Mouse (Mus musculus) myocyte (in vitro differentiated cells): ENCODE measurements around the gene Ncr1.
"Not testable (repeated sequence)": the region's sequence is repeated elsewhere in the genome, so short reads cannot be mapped to it uniquely, and the experiment has no call there.

ENCODE experiments used
- CEBPB ChIP-seq: IDR thresholded peaks from 2 replicates; pipeline ENCODE4 v1.6.1; 2011; ENCODE audit warnings: mild to moderate bottlenecking, moderate library complexity; ENCODE audit not compliant: poor library complexity, insufficient read depth, severe bottlenecking
- E2F4 ChIP-seq: IDR thresholded peaks from one replicate; pipeline ENCODE4 v1.6.1; 2011; ENCODE audit warnings: mild to moderate bottlenecking, control low read depth, moderate library complexity; ENCODE audit not compliant: insufficient read depth
- MAX ChIP-seq: IDR thresholded peaks from one replicate; pipeline ENCODE4 v1.6.1; 2011; ENCODE audit warnings: low read depth, mild to moderate bottlenecking, control low read depth
- MYOD1 ChIP-seq, 3 experiments: IDR thresholded peaks; one replicate each; pipeline ENCODE4 v1.6.1; 2011; ENCODE audit warnings: control low read depth in 2 of 3, low read depth in 2 of 3, mild to moderate bottlenecking in 2 of 3, moderate library complexity in 1 of 3; ENCODE audit not compliant: insufficient read length in 2 of 3, control insufficient read depth in 1 of 3
- POLR2A ChIP-seq: IDR thresholded peaks from one replicate; pipeline ENCODE4 v1.6.1; 2011; ENCODE audit warnings: low read depth, mild to moderate bottlenecking, control low read depth, moderate library complexity; ENCODE audit not compliant: insufficient read length
- POLR2AphosphoS2 ChIP-seq: IDR thresholded peaks from one replicate; pipeline ENCODE4 v1.6.1; 2011; ENCODE audit warnings: low read depth, control low read depth; ENCODE audit not compliant: insufficient read length
- REST ChIP-seq: IDR thresholded peaks from one replicate; pipeline ENCODE4 v1.6.1; 2011; ENCODE audit warnings: mild to moderate bottlenecking, control low read depth, moderate library complexity; ENCODE audit not compliant: insufficient read depth, insufficient read length
- SRF ChIP-seq: IDR thresholded peaks from one replicate; pipeline ENCODE4 v1.6.1; 2011; ENCODE audit warnings: low read depth; ENCODE audit not compliant: control insufficient read depth, insufficient read length
- TCF12 ChIP-seq: IDR thresholded peaks from one replicate; pipeline ENCODE4 v1.6.1; 2011; ENCODE audit warnings: mild to moderate bottlenecking, control low read depth; ENCODE audit not compliant: poor library complexity, insufficient read depth, severe bottlenecking
- TCF3 ChIP-seq: IDR thresholded peaks from one replicate; pipeline ENCODE4 v1.6.1; 2011; ENCODE audit warnings: low read depth, control low read depth; ENCODE audit not compliant: insufficient read length
- USF1 ChIP-seq: IDR thresholded peaks from one replicate; pipeline ENCODE4 v1.6.1; 2011; ENCODE audit warnings: low read depth, mild to moderate bottlenecking, control low read depth, moderate library complexity

DNA sequence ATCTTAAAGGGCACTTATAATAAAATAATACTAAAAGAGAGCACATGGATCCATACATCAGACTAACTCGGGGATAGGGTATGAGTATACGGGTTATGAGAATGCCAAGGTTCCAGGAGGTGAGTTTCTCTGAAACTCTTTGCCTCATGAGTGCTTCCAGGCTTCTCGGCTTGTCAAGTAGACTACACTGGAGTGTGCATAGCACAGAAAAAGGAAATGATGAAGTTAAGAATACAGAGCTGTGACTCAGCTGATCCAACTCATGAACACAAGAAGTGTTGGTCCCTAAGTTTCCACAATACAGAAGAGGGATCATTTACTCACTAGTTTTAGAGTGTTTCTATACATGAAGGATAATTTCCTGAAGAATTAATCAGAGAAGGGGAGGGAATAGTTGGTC, 24.0 kb upstream of the Ncr1 start:
- not testable (repeated sequence) for TF ChIP-seq MAX; POLR2A; USF1; E2F4; POLR2AphosphoS2; SRF; TCF12; CEBPB; TCF3; MYOD1 (IDR thresholded peaks at IDR 0.05; ENCODE audit: control insufficient read depth in 1 of 3, insufficient read length in 2 of 3, low read depth in 2 of 3); REST
